Mouse (Mus musculus) lung, adult 2 months (tissue): ENCODE measurements around the gene Kat2a.

Source experiments
- CTCF ChIP-seq: fragments of 200-500 bp; IDR thresholded peaks from 2 replicates; pipeline ENCODE4 v1.5.1; 2011; ENCODE audit warnings: mild to moderate bottlenecking, low read length, control low read depth; ENCODE audit not compliant: insufficient read depth
- POLR2A ChIP-seq: fragments of 200-500 bp; IDR thresholded peaks from 2 replicates; pipeline ENCODE4 v1.6.1; 2011; ENCODE audit warnings: low read depth, mild to moderate bottlenecking, control low read depth, low read length, borderline replicate concordance; ENCODE audit errors: extremely low read depth

- TF ChIP-seq POLR2A: no peak
- TF ChIP-seq CTCF: no peak
Observed at GRCm38 (mm10) chr11:100682526-100682925, 29.7 kb downstream of the Kat2a start.
